Mouse (Mus musculus) skeletal muscle tissue, adult 2 months (tissue): ENCODE results near the gene Bak1.

Experiments used
- DNase-seq: peaks from one replicate; pipeline ENCODE4 v3.0.0-alpha.2; 2012; ENCODE audit warnings: low read depth, low spot score

The Bak1 gene

DNA sequence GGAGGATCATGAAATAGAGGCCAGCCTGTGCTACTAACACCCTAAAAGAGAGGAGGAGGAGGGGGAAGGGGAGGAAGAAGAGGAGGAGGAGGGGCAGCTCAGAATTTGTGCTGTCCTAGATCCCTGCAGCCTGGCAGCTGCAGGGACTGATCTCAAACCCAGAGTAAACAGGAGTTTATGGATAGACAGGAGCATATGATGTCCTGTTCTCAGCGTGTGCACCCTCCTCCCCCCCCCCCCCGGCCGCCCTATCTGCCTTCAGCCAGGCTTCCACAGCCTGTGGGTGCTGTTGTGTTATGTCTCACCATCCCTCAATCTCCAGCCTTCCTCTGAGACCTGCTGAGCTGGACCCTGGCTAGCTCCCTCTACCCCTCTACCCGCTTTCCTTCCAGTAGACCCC lies at the start of gene Bak1:
Bak1 (minus strand) TSS at position 101 of the 400 bp plus-strand sequence.
- DNase-seq = no peak

DNA sequence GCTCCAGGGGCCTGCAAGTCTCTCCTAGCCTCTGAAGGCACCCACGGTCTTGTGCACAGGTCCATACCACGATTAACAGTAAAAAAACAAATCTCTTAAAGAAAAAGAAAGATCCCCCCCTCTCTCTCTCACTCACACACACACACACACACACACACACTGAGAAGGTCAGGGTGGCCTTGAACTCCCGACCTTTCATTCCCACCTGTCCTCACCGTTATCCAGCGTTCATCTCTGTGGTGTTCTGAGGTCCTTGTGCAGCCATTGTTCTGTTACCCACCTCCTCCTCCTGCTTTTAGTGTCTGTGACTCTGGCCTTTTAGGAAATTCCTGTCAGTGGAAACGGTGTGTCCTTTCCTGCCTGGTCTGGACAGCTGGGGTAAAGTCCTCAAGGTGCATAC lies 49.7 kb upstream of the Bak1 start:
- DNase-seq = no peak

GRCm38 (mm10) chr17:27077920-27078319 lies 49.1 kb upstream of the Bak1 start:
- no peak for DNase-seq

DNA sequence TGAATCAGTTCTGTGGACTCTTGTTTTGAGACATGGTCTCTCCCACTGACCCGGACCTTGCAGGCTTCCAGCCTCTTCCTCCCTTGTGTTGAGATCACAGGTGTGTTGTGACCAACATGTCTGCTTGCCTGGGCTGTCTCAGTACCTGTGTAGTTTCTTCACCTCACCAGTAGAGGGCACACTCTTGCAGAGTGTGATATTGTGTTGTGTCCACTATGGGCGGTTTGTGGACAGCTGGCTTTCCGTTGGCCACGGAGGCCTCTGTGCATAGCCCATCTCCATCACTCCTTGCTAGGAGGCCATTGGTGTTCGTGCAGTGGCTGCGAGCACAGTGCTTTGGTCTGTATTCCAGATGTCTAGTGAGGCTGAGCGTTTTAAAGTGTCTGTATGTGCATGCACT lies 48.3 kb upstream of the Bak1 start:
- DNase-seq = no peak

DNA sequence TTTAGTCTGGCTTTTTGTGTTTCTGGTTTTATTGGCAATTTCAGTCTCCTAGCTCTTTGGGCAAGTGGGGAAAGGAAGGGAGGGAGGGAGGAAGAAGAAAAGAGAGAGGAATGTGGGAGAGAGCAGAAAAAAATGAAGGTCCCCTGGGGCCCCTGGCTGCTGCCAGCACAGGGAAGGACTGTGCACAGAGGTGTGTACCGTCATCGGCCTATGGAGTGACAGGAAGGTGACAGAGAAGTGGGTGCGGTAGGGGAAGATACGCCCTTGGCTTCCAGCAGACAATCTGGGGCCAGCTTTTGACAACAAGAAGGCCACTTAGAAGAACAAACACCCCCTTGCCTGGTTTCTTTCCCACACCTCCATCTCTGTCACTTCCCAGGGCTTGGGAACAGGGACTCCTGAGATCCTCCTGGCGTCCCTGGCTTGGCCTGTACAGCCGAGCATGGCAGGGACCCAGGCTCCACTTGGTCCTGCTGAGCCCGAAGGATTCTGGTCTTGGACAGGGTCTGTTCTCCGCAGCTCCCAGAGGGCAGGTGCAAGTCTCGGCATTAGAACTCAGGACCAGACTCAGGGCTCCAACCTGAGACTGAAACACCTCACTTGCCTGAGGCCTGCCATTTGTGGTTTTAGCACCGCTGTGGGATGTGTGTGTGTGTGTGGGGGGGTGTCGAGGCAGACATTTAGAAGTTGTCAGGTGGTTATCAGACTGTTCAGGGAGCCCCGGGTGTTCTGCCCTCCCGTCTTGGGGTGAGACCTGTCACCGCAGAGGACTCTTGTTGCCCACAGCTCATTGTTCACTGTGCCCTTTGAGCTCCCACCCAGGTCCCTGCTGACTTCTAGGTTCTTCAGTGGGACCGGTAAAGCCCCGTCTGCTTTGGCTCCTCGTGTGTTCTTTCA lies 46.3 kb upstream of the Bak1 start:
- DNase-seq = no peak

DNA sequence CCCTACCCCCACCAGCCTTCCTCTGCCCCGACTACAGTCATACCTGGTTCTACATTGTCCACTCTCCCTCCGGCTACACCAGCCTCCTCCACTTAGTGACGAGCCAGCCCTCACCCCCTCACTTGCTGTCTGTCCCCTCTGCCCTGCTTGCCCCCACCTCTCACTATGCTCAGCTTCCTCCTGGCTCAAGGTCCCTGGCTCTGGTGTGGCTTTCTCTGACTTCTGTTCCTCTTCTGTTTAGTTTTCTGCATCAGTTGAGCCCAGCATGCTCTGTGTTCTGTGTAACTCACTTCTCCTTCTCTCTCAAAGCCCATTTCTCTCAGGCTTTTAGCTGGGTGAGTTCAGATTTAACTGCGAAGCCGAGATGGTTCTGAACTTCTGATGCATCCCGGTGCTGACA lies 45.4 kb upstream of the Bak1 start:
- DNase-seq = no peak

DNA sequence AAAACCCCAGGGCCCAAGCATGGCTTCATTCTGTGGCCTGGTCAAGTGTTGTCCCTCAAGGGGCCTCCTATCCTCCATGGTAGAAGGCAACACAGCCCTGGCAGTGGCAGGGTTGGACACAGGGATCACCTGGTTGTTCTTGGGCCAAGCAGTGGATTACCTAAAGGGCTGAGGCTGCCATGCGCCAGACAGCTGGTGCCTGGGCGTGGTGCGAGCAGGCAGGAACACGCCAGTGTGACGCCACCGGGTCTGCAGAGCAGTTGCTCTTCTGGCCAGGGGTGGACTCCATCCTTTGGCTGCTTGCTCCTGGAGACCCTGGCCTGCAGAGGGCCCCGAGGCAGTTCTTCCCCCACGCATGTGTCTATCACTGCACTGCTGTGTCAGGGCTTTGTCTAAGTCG lies 45.0 kb upstream of the Bak1 start:
- no peak for DNase-seq

DNA sequence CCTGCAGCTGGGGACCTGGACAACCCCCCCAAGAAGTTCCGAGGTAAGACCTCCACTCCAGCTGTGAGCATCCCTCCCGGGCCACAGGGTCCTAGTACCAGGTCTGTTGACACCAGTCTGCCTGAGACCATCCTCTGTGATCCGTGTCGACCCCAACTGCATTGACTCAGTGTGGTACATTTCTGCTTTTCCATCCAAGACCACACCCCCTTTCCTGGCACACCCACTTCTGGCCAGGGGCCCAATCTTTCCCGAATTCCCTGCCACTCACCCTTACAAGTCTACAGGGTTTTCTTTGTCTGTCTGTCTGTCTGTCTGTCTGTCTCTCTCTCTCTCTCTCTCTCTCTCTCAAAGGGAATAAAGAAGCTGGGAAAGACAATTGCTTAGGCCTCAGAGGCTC lies 44.3 kb upstream of the Bak1 start:
- DNase-seq = no peak

DNA sequence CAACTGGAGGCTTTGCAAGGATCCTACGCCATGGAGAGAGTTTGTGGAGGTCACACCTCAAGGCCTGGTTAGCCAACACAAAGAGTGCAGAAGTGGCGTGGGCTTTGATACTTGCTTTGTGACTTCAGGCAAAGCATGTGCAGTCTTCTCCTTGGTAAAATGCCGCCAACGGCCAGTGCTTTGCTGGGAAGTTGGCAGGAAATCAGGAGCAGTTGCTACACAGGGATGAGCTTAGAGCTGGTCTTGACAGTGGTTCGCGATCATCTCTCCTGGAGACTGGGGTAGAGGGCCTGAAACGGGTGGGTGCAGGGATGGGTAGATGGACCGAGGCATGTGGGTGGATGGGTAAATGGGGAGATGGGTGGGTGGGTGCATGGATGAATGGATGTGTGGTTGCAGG lies 43.6 kb upstream of the Bak1 start:
- DNase-seq = no peak

GRCm38 (mm10) chr17:27071630-27072029 lies 42.8 kb upstream of the Bak1 start:
- DNase-seq = no peak

GRCm38 (mm10) chr17:27070913-27071312 lies 42.1 kb upstream of the Bak1 start:
- no peak for DNase-seq

DNA sequence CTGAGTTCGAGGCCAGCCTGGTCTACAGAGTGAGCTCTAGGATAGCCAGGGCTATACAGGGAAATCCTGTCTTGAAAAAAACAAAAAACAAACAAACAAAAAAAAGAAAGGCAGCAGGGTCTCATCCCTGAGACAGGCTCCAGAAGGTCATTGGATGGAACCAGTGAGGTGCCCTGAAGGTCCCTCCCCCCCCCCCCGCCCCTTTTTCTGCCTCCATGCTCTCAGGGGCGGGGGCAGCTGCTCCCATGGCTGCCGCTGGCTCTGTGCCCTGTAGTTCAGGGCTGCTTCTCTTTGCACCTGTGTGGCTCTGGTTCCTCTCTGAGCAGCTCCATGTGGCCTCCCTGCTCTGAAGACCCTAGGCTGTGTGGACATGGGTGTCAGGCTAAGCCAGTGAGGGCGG lies 40.3 kb upstream of the Bak1 start:
- no peak for DNase-seq

GRCm38 (mm10) chr17:27066065-27066464 lies 37.3 kb upstream of the Bak1 start:
- DNase-seq = no peak

DNA sequence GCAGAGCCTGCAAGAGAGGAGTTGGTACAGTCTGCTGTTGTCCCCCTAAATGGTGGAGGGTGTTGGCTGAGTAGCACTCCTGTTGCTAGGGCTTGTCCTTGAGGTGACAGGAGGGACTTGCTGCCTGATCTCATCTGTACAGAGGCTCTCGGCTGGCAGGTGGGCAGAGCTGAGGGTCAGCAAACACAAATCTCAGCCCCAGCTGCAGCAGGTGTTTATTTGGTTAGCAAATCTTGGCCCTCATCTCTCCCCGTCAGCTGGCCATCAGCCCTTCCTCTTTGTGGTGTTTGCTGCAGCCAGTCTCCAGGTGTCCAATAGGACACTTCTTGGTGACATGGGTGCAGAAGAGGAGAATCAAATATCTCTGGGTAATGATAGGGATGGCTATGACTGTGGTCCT lies 35.4 kb upstream of the Bak1 start:
- no peak for DNase-seq

- DNase-seq = no peak
Measured at GRCm38 (mm10) chr17:27063717-27064116, 34.9 kb upstream of the Bak1 start.

DNA sequence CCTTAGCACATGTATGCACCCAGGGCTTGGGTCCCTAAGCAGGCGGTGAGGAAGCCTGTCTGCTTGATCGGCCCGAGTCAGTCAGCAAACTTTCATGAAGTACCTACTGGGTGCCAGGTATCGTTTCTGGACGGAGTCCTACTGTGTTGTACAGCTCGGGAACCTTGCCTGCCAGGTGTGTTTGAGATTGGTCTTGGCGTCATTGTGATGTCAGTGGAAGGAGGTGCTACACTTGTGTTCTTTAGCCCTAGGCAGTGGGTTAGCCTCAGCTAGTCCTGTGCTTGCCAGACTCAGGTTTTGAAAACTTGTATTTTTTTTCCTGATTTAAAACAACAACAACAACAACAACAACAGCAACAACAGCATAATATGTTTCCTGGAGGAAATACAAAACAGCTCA lies 33.9 kb upstream of the Bak1 start:
- DNase-seq = no peak

DNA sequence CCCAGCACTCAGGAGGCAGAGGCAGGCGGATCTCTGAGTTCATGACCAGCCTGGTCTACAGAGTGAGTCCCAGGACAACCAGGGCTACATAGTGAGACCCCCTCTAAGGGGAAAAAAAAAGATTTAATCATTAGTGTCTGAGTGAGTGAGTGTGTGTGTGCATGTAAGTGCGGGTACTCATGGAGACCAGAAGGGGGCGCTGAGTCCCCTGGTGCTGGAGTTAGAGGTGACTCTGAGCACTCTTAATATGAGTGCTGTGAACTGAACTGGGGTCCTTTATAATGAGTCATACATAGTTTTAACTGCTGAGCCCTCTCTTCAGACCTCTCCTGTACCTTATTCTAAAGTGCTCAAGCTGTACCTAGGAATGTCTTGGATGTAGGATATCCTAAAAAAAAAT lies 32.9 kb upstream of the Bak1 start:
- no peak for DNase-seq

DNA sequence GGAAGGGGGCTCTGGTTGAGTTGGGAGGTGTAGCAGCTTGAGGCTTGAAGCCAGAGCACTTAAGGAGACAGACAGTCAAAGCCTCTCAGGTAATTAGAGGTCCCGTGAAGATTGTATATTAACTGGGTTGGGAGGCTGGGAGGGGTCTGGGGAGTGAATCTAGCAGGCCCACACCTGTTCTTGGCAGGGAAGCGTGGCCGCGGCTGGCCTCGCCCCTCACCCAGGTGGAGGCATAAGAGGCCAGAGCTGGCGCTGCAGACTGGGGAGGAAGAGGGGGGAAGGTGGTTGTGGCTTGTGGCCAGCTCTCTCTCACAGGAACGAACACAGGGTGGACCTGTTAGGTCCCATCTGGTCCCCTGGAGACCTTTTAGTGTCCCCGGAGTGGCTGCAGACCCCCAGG lies 31.9 kb upstream of the Bak1 start:
- DNase-seq = no peak

DNA sequence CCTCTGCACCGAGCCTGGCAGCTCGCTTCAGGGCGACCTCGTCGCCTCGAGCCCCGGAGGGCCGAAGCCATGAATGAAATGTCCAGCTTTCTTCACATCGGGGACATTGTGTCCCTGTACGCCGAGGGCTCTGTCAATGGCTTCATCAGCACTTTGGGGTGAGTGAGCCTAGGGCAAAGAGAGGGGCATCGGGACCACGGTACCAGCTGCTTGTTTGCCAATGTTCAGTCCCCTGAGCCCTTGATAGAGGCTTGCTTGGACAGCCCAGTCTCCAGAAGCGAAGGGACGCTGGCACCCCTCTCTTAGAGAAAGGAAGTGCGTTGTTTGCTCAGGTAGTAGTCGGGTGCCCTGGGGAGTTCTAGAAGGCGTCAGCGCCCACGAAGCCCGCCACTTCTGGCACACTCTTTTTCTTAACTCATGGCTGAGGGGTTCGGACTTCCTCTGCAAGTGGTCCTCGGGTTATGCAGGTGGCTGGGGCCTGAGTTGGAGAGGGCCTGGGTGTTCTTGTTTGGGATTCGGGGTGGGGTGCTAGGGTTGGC lies 28.8 kb upstream of the Bak1 start:
- no peak for DNase-seq

- peak; percentile 32 for DNase-seq
Measured at GRCm38 (mm10) chr17:27056812-27057516, 28.2 kb upstream of the Bak1 start, which contains the start of gene Itpr3. TSS of gene Itpr3 (plus strand) at chr17:27057304.

GRCm38 (mm10) chr17:27056170-27056569 lies 27.4 kb upstream of the Bak1 start:
- peak; percentile 66 for DNase-seq

DNA sequence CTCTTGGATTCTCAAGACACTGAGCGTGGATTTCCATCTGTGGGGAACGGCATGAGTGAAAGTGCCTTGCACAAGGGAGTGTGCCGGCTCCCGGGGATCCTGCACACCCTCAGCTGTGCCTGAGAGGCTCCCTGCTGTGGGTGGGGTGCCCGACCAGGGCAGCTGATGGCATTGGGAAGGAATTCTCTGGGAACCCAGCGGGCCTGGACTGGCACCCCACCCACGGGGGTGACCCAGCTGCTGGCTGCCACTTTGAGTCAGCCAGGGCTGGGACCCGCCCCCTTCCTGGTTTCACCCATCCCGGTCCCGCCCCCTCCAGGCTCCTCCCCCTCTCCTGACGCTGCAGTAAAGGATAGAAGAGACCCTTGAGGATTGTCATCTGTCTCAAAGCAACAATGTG lies 22.7 kb upstream of the Bak1 start:
- DNase-seq = no peak

GRCm38 (mm10) chr17:27050853-27051252 lies 22.0 kb upstream of the Bak1 start:
- no peak for DNase-seq
